Mouse (Mus musculus) liver, embryonic 14.5 days (tissue): ENCODE results near the gene Oaf.

Experiments used
- CTCF ChIP-seq: IDR thresholded peaks from 2 replicates; pipeline ENCODE4 v1.5.1; 2016; ENCODE audit warnings: antibody characterized with exemption, low read depth, control low read depth
- EP300 ChIP-seq: IDR thresholded peaks from 2 replicates; pipeline ENCODE4 v1.6.1; 2016; ENCODE audit warnings: antibody characterized with exemption, low read depth

GRCm38 (mm10) chr9:43251786-43252185 is 12.1 kb upstream of the Oaf start:
- TF ChIP-seq EP300 (no peak), CTCF (no peak)
